Mouse (Mus musculus) T-cell, adult 2 months (primary cell): ENCODE results near the gene Slc4a11.
"Not testable (repeated sequence)": the region's sequence is repeated elsewhere in the genome, so short reads cannot be mapped to it uniquely, and the experiment has no call there.

Source experiments
- DNase-seq: peaks from one replicate; pipeline ENCODE4 v3.0.0; 2022; ENCODE audit warnings: low spot score

The Slc4a11 gene

GRCm38 (mm10) chr2:130679899-130680298 lies 17.4 kb downstream of the Slc4a11 start:
- DNase-seq = no peak

- DNase-seq = no peak
Observed at GRCm38 (mm10) chr2:130679154-130679553, 18.2 kb downstream of the Slc4a11 start.

- no peak for DNase-seq
Observed at GRCm38 (mm10) chr2:130677211-130677610, 20.1 kb downstream of the Slc4a11 start.

- peak; percentile 88 for DNase-seq
Observed at GRCm38 (mm10) chr2:130667559-130667958, 29.8 kb downstream of the Slc4a11 start, which contains the start of gene Itpa. Gene Itpa (plus strand): TSS chr2:130667610.

- DNase-seq = peak; percentile 86
Observed at GRCm38 (mm10) chr2:130664102-130664701, 33.1 kb downstream of the Slc4a11 start, which contains the start of gene Ddrgk1. Gene Ddrgk1 (minus strand): TSS chr2:130664659.

GRCm38 (mm10) chr2:130663342-130663741 lies 34.0 kb downstream of the Slc4a11 start:
- no peak for DNase-seq

GRCm38 (mm10) chr2:130658530-130658929 lies 38.8 kb downstream of the Slc4a11 start:
- DNase-seq = no peak

GRCm38 (mm10) chr2:130657541-130657940 lies 39.8 kb downstream of the Slc4a11 start:
- DNase-seq = no peak

GRCm38 (mm10) chr2:130656536-130656935 lies 40.8 kb downstream of the Slc4a11 start:
- DNase-seq = no peak

- no peak for DNase-seq
Observed at GRCm38 (mm10) chr2:130655660-130656339, 41.5 kb downstream of the Slc4a11 start.

- no peak for DNase-seq
Observed at GRCm38 (mm10) chr2:130653760-130654159, 43.6 kb downstream of the Slc4a11 start.

- DNase-seq = no peak
Observed at GRCm38 (mm10) chr2:130653303-130653702, 44.0 kb downstream of the Slc4a11 start.

- DNase-seq = not testable (repeated sequence)
Observed at GRCm38 (mm10) chr2:130649028-130649427, 48.3 kb downstream of the Slc4a11 start.

GRCm38 (mm10) chr2:130645198-130645597 lies 52.1 kb downstream of the Slc4a11 start:
- DNase-seq = no peak

GRCm38 (mm10) chr2:130642684-130643369 lies 54.5 kb downstream of the Slc4a11 start, which contains the start of gene Lzts3:
Gene Lzts3 (minus strand): TSS chr2:130642803.
- peak; percentile 83 for DNase-seq

- no peak for DNase-seq
Observed at GRCm38 (mm10) chr2:130642197-130642660, 55.1 kb downstream of the Slc4a11 start.

GRCm38 (mm10) chr2:130641351-130642025 lies 55.8 kb downstream of the Slc4a11 start:
- DNase-seq = no peak

GRCm38 (mm10) chr2:130639276-130639675 lies 58.0 kb downstream of the Slc4a11 start:
- DNase-seq = no peak

GRCm38 (mm10) chr2:130638101-130638611 lies 59.2 kb downstream of the Slc4a11 start:
- no peak for DNase-seq

GRCm38 (mm10) chr2:130635847-130636246 lies 61.5 kb downstream of the Slc4a11 start:
- peak; percentile 15 for DNase-seq

- DNase-seq = peak; percentile 23
Observed at GRCm38 (mm10) chr2:130634739-130635411, 62.4 kb downstream of the Slc4a11 start.
